Mouse (Mus musculus): Measurements from ENCODE around the gene Sema4d.

Sema4d gene

DNA sequence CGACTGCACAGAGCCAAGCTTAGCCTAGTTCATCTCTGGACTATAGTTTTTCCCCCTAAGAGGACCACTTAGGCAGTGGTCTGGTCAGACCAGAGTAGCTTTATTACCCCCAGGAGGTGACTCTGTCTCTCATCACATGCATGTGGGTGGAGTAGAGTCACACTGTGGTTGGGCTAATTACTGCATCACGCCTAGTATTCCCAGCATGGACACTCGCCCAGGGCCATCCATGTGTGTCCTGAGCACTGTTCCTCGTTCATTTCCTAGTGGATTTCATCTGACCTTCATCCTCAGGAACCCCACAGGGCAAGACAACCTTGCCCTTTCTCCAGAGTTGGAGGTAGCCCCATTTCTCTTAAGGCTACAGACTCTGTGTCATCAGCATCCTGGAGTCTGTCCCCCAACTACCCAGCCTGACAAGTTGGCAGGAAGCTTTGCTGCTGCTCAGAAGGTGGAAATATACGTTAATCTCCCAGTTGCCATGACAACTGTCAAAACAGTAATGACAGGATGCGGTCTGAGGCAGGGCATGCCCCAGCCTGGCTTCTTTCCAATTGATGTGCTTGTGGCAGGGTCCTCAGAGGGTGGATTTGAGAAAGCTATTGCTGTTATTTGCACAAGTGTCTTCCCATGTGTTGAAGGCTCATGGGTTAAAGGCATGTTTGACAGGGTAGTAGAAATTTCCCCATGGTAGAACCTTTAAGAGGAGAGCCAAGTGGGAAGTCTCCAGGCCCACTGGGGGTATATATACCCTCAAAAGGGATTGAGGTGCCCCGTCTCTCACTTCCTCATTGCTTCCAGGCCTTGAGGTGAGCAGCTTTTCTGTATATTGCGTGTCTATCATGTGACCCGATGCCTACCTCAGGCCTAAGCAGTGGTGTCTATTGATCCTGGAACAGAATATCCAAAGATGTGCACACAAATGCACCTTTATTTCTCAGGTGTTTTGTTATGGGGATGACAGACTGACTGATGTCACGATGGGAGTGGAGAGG lies 20.4 kb upstream of the Sema4d start:
- peak; percentile 84 for DNase-seq

GRCm38 (mm10) chr13:51808141-51808540 lies 14.6 kb upstream of the Sema4d start:
- no peak for DNase-seq

DNA sequence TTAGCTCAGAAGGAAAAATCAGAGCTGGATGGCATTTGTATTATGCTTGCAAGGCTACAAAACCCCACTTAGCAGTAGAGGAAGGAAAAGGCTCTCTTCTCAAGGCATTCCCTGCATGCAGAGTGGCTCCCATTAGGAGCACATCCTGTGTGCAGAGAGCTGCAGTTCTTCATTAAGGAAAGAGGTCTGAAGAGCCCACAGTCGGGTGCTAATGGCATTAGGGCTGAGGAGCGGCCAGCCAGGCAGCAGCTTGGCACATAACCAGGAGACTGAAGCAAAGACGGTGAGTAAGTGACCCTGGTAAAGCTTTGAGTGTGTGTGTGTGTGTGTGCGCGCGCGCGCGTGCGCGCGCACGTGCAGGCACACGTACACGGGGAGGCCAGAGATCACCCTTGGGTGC lies 12.7 kb upstream of the Sema4d start:
- no peak for DNase-seq

- DNase-seq, result no peak
Observed at GRCm38 (mm10) chr13:51805634-51806033, 12.1 kb upstream of the Sema4d start.

DNA sequence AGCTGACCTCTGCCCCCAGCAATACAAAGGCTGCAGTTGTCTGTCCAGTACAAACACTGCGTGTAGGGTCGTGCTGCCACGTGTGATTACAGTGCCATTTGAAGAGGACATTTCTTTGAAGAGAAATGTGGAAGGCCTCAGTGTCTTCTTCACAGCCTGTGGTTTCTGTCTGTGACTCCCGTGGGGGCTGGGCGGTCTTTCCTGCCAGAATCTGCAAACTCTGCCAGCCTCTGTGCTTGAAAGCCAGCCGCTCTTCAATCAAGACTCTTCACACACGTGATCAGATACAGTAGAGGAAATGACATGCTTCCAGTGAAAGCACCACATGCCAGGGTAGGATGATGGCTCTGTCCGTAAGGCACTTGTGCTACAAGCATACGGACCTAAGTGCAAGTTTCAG lies 7.4 kb upstream of the Sema4d start:
- DNase-seq, result peak; percentile 93

DNA sequence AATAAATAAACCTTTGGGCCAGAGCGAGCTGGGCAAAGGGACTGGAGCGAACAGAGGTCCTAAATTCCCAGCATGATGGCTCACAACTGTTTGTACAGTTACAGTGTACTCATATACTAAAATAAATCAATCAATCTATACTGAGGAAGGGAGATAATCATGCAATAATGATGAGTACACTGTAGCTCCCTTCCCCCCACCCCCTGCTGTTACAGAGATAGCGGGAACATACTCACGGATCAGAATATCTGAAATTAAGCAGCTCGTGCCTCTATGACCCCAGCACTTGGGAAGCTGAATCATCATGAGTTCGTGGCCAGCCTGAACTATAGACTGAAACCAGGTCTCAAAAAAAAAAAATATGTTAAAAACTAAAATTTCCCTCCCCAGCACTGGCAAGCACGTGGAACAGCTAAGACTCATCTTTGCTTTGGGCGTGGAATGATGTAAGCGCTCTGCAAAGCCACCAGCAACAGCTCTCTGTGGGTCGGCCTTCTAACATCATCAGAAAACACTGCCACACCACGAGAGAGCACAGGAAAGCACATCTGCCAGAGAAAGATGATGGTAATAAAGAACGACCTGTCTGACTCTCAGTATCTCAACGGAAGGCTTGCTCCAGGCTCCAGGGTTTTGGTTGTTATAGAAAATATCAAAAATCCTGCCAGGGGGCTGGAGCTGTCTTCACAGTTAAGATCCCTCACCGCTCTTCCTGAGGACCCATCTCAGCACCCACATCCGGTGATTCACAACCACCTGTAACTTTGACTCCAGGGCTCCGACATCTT lies 6.4 kb upstream of the Sema4d start:
- peak; percentile 55 for DNase-seq

DNA sequence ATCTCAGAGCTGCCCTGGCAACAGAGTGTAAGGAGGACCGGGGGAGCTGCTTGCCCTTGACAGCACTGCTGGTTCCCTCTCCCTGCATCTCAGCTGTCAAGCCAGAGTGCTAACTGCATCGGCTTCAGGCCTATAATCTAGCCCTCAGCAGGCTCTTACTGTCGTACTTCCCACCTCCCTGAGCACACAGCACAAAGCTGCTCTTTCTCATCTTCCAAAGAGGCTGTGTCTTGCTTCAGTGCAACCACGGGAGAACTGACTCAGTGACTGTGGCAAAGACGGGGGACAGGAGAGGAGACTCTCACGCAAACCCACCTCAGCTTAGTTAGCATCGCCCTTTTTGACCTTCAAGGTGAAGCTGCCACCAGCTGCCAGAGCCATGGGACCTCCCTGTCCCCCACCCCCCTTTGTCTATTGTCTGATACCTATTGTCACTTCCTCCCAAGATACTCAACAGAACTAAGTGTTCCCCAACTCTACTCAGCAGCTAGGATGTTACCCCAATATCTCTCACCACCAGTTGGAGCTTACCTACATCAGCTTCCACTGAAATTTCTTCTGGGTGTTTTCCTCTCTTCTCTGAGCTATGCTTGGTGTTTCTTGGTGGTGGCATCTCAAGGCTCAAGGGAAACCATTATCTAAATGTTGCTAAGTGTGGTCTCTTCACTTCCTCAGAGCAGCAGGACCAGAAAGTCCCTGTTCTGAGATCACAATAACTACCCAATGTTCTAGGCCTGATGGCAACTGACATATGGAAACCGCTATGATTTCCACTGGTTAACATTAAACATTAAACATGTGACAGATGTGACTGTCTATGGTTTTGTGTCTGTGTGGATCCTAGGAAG lies 4.6 kb upstream of the Sema4d start:
- peak; percentile 45 for DNase-seq

GRCm38 (mm10) chr13:51793948-51794347 lies 401 bp upstream of the Sema4d start:
- DNase-seq, result no peak

- DNase-seq, result peak; percentile 86
Observed at GRCm38 (mm10) chr13:51792729-51793424, 670 bp downstream of the Sema4d start.

DNA sequence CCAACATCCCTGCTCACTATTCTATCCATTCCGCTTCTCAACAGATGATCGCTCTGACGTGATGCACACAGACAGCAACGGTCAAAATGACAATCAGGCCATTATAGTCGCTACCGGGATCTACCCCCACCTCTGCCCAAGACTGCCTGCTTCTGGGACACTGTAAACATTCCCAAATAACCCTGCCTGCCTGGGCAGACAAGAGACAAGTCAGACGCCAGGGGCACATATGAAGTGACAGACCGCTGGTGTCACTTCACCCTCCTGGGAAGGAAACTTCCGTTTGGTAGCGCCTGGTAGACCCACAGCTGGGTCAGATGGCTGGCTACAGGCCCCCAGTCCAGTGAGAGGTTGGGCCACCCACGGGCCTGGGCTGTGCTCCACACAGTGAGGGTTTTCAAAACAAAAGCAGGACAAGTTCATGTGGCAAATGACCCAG lies 1.4 kb downstream of the Sema4d start:
- DNase-seq, result peak; percentile 51

GRCm38 (mm10) chr13:51791604-51792003 lies 1.9 kb downstream of the Sema4d start:
- DNase-seq, result no peak

- DNase-seq, result no peak
Observed at GRCm38 (mm10) chr13:51790793-51791192, 2.8 kb downstream of the Sema4d start.

DNA sequence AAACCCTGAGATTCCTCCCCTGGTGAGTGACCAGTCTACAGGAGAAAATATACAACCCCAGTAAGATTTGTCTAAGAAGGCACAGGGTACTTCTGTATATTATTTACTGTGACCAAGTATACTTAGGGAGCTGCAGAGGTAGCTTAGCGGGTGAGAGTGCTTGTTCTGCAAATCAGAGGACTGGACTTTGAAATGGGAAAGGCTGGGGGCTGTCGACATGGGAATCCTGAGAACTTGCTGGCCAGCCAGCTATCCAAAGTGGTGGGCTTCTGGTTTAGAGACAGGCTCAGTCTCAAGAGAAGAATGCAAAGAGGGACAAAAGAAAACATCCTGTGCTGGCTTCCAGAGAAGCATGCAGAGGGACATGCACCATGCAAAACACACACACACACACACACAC lies 5.7 kb downstream of the Sema4d start:
- no peak for DNase-seq

- no peak for DNase-seq
Observed at GRCm38 (mm10) chr13:51786616-51787015, 6.9 kb downstream of the Sema4d start.

- DNase-seq, result peak; percentile 52
Observed at GRCm38 (mm10) chr13:51784476-51784875, 9.1 kb downstream of the Sema4d start.

DNA sequence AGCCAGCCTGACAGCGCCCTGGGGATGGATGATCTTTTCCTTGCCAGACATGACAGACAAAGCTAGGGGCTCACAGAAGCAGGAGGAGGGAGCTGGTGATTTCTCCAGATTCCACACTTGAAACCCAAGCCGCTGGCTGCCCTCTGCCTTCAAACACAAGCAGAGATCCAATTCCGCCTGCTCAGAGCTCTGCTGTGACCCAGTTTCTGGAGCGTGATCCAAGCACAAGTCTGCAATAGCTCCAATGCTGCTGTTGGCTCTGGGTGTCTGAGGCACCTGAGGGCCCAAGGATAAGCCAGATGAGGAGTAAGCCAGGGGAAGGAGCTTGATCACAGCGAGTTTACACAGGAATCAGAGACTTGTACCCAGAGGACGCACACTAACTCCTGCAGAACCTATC lies 9.7 kb downstream of the Sema4d start:
- DNase-seq, result no peak

- no peak for DNase-seq
Observed at GRCm38 (mm10) chr13:51780509-51781155, 12.9 kb downstream of the Sema4d start.

GRCm38 (mm10) chr13:51778983-51779962 lies 14.3 kb downstream of the Sema4d start:
- DNase-seq, result peak; percentile 45

DNA sequence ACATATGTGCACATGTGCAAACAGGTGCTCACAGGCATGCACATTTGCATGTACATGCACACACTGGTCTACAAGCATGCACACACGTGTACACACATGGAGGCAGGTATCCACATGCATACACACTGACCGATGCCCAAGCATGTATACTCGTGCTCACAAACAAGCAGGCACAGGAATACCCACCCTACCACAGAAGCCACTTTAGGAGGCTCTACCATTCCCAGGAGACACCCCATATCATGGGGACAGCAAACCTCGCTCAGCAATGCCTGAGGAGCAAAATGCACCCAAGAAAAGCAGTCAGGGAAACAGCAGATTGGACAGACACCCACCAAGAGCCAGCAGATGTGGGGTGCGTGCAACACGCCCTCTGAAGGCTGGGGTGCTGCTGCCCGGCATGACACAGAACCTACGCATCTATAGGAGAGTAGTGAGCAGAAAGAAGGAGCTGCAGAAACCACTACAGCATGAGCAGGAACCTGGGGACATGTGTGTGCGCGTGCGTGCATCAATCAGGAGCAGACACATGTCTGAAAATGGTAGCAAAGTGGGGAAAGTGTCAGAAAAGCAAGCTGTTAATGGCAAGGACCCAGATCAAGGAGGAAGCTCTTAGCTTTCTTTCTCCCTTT lies 15.1 kb downstream of the Sema4d start:
- no peak for DNase-seq
